Mouse (Mus musculus) ovary, postnatal 14 days (tissue): ENCODE measurements around the gene Nub1.
"Not testable (repeated sequence)": the region's sequence is repeated elsewhere in the genome, so short reads cannot be mapped to it uniquely, and the experiment has no call there.

Source experiments
- DNase-seq: peaks from one replicate; pipeline ENCODE4 v3.0.0; 2022; ENCODE audit warnings: low spot score

Gene Nub1

GRCm38 (mm10) chr5:24685366-24686093, at the start of gene Nub1:
Gene Nub1, plus strand, starts transcription at chr5:24685532.
- peak; percentile 96 for DNase-seq

- no peak for DNase-seq
These were observed 48.3 kb upstream of the Nub1 start for GRCm38 (mm10) chr5:24636987-24637386.

DNA sequence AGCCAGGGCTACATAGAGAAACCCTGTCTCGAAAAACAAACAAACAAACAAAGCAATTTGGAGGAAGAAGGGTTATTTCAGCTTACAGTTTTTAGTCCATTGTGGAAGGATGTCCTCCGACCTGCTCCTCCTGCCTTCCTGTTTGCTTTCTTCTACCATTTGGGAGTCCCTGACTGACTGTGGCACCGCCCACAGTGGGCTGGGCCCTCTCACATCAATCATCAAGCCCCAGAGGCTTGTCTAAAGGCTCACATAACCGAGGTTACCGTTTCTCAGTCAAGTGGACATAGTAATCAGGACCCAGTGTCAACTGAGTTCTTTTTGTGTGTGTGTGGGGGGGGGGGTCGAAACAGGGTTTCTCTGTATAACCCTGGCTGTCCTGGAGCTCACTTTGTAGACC, 47.2 kb upstream of the Nub1 start:
- no peak for DNase-seq

- DNase-seq = no peak
These were observed 46.3 kb upstream of the Nub1 start for GRCm38 (mm10) chr5:24639081-24639480.

DNA sequence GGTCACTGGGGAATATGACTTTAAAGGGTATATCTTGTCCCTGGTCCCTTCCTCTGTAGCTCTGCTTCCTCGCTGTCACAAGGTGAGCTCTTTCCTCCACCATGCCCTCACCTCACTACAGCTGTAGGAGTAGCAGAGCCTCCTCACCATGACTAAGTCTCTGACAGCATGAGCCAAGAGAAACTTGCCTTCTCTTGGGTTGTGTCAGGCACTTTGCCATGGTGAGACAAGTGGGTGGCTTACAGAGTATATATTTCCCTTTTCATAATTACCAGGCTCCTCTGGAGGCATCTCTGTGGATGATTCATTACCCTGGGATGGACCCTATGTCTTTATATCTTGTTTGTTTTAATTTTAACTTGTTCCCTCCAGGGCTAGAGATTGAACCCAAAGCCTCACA, 39.9 kb upstream of the Nub1 start:
- DNase-seq = no peak

GRCm38 (mm10) chr5:24649231-24649630, 36.1 kb upstream of the Nub1 start:
- no peak for DNase-seq

DNA sequence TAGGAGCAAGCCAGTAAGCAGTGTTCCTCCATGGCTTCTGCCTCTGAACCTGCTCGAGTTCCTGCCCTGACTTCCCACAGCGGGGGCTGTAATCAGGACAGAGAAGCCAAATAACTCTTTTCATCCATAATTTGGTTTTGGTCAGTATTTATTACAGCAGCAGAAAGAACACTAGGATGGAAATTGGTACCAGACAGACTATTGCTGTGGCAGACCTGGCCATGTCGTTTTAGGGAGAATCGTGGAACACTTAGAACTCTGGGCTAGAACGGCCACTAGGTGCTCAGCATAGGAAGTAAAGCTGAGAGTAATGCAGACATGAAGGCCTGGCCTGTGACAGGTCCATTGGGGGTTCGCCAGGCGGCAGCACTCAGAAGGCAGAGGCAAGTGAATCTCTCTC, 35.6 kb upstream of the Nub1 start:
- DNase-seq = no peak

DNA sequence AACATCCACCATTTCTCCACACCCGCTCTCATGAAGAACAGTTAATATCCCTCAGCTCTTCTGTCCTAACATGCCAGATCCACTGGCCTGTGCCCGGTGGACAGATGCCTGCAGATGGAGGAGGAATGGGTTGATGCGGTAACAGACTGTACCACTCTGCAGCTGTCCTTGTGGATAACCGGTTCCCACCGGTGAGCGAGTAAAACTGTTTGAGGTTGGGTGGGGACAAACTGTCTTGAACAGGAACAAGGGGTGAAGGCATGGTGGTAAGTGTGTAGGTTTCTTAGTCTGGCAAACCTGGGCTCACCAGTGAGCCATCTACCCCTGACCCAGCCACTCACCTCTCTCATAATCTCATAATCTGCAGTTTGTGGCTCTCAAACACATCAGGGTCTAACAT, 34.0 kb upstream of the Nub1 start:
- DNase-seq = no peak

DNA sequence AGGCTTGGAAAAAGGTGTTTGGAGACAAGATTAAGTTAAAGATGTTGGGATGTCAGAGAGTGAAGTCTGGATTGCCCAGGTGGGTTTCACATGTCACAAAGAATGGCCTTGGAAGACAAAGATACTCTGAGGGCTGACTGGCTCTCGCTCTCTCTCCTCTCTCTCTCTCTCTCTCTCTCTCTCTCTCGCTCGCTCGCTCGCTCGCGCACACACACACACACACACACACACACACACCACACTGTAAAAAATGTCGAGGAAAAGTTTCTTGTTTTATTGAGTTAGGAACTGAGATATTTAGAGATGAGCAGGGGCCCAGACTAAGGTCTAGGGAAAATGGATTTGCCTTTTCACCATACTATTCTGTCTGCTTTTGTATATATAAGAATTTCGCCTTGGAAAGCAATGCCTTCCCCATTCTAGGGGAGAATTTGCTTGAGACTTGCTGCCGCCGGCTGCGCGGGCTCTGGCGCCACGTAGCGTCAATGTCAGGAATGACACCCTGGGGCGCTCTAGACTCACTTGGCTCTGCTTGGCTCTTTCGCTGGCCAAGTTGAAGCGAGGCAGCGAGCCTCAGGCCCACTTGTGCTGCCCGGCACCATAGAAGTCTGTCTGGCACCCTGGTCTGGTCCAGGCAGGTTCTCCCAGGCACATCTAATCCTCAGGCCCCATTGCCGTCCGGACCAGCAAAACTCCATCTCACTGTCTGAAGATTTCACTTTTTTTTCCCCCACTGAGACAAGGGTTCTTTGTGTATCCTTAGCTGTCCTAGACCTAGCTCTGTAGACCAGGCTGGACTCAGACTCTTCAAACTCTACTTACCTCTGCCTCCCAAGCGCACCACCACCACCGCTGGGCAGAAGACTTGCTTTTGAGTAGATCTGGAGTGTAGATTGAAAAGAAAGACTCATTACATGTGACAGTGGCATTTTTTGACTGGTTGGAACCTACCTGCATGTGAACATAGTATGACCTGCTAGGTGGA, 33.3 kb upstream of the Nub1 start:
- DNase-seq = peak; percentile 84

GRCm38 (mm10) chr5:24652780-24653179, 32.6 kb upstream of the Nub1 start:
- no peak for DNase-seq

DNA sequence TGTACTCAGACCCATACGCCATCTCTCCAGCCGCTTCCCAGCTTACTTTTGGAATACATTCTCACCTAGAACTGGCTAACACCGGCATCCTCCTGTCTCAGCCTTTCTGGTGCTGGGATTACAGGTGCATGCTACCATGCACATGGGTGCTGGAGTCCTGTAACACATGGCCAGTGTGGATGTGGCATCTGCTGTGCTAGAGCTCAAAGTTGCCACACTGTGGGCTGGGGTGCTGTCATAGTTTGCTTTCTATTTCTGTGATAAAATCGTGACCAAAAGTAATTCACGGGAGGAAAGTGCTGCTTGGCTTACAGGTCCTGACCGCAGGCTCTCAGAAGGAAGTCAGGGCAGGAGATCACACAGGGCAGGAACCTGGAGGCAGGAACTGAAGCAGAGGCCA, 30.8 kb upstream of the Nub1 start:
- DNase-seq = no peak

DNA sequence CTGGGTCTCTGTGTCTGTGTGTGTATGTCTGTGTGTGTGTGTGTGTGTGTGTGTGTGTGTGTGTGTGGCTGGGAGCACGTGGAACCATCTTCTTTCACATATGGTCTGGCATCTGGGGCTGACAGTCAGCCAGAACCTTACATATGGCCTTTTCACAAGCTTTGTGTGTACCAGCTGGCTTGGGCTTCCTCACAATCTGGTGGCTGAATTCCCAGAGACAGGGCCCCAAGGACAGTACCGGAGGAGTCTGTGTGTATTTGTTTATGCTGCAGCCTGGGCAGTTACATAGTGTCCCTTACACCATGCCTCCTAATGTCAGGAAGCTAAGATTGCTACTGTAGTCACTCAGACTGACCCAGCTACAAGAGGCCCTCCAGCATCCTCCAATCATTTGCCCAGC, 28.2 kb upstream of the Nub1 start:
- no peak for DNase-seq

- DNase-seq = no peak
These were observed 25.5 kb upstream of the Nub1 start for GRCm38 (mm10) chr5:24659708-24660423.

- DNase-seq = no peak
These were observed 23.9 kb upstream of the Nub1 start for GRCm38 (mm10) chr5:24661457-24661856.

DNA sequence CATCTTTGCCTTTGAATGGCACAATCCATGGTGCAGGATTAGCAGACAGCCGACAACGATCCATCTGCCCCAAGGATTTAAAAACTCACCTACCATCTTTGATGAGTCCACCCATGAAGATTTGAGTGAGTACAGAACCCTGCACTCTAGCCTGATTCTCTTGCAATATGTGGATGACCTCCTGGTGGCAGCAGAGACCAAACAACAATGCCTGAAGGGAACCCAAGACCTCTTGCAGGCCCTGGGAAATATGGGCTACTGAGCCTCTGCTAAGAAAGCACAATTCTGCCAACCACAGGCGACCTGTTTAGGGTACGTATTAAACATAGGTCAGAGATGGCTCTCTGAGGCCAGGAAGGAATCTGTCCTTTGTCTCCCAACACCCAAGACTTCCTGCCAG, 11.1 kb upstream of the Nub1 start:
- peak; percentile 80 for DNase-seq

GRCm38 (mm10) chr5:24681436-24681835, 3.9 kb upstream of the Nub1 start:
- no peak for DNase-seq

GRCm38 (mm10) chr5:24684578-24685365, 560 bp upstream of the Nub1 start:
- peak; percentile 49 for DNase-seq

DNA sequence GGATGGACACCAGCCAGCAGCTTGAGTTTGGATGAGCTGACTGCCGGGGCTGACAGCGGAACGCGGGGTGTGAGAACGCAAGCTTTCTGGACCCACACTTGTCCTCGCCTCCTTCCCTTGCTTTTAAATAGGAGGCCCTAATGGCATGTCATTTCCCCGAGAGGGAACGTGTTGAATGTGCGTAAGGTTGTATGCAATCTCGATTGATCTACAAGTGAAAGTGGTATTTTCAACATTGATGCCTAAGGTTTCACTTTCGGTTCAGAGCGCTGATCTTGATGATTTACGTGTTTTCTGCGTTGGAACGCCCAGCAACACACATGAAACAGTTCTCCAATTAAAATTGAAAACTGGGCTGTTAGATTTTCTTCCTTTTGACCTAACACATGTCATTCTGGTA, 844 bp downstream of the Nub1 start:
- no peak for DNase-seq

DNA sequence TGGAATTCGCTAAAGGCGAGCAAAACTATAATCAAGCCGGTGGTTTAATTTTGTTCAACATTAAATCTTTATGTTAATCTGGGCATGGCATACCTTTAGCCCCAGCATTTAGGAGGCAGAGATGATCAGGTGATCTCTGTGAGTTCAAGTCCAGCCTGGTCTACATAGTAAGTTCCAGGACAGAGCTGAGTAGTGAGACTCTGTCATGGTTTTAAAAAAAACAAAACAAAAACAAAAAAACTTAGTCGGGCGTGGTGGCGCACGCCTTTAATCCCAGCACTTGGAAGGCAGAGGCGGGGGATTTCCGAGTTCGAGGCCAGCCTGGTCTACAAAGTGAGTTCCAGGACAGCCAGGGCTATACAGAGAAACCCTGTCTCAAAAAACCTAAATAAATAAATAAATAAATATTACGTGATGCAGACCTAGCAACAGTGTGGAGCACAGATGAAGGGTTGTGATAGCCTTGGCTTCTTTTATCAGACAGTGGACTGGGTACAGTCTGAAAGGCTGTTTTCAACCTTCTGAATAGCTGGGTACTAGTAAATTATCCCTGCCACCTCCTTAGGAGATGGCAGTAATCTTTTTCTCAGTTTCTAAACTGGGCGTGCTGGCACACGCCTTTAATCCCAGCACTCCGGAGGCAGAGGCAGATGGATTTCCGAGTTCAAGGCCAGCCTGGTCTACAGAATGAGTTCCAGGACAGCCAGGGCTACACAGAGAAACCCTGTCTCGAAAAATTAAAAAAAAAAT, 1.5 kb downstream of the Nub1 start:
- not testable (repeated sequence) for DNase-seq

- no peak for DNase-seq
These were observed 2.4 kb downstream of the Nub1 start for GRCm38 (mm10) chr5:24687696-24688095.

GRCm38 (mm10) chr5:24696704-24697103, 11.4 kb downstream of the Nub1 start:
- DNase-seq = no peak
